Mouse (Mus musculus) fibroblast of lung, adult 2 months (primary cell): Measurements from ENCODE around the gene Megf8.

Source experiments
- DNase-seq: peaks from one replicate; pipeline ENCODE4 v3.0.0-alpha.2; 2011; ENCODE audit warnings: low read depth

Gene Megf8

DNA sequence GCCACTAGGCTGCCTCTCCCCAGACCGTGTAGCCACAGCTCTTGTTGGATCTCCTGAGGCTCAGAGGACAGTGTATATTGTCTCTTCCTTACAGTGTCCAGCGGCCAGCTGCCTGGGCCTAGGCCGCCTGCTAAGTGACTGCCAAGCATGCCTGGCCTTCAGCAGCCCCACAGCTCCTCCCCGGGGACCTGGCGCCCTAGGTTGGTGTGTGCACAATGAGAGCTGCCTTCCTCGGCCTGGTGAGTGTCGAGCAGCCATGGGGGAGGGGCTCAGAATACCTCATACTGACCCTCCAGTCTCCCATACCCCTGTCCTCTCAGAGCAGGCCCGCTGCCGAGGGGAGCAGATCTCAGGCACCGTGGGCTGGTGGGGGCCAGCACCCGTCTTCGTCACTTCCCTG, 17.5 kb downstream of the Megf8 start:
- DNase-seq, result no peak

DNA sequence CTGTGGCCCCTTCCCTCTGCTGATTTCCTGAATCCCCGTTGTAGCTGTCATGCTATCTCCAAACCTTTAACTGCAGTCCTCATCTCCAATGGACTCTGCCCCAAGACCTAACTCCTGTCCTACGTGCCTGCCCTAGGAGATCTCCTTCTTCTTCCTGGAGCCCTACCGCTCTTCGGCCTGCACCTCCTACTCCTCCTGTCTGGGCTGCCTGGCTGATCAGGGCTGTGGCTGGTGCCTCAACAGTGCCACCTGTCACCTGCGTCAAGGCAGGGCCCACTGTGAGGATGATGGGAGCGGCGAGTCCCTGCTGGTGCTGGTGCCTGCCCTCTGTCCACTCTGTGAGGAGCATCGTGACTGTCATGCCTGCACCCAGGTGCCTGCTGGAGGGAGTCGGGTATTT, 22.4 kb downstream of the Megf8 start:
- no peak for DNase-seq

GRCm38 (mm10) chr7:25341000-25341784, 24.2 kb downstream of the Megf8 start:
- DNase-seq, result no peak

- no peak for DNase-seq
Observed at GRCm38 (mm10) chr7:25348861-25349260, 31.9 kb downstream of the Megf8 start.

DNA sequence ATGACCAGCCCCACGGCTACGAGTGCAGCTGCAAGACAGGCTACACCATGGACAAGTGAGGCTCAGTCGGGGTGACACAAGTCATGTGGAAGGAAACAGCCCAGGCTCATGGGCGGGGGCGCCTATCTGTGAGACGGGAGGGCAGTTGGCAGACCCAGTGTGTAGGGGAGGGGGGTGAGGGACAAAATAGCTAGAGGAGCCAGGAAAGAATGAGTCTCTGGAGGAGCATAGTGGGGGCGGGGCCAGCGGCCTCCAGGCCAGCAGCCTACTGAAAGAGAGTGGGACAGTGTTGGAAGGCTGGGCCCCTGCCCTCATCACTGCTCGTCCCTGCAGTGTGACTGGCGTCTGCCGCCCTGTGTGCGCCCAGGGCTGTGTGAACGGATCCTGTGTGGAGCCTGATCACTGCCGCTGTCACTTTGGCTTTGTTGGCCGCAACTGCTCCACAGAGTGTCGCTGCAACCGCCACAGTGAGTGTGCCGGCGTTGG, 41.8 kb downstream of the Megf8 start:
- no peak for DNase-seq

GRCm38 (mm10) chr7:25363151-25363550, 46.2 kb downstream of the Megf8 start:
- no peak for DNase-seq

DNA sequence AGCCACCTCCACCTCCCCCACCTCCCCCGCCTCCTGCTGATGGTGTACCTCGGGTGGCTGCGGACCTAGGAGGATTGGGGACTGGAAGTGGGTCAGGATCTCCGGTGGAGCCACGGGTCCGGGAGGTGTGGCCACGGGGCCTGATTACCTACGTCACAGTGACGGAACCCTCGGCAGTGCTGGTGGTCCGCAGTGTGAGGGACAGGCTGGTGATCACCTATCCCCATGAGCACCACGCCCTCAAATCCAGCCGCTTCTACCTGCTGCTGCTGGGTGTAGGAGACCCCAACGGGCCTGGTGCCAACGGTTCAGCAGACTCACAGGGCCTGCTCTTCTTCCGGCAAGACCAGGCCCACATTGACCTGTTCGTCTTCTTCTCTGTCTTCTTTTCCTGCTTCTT, 46.7 kb downstream of the Megf8 start:
- DNase-seq, result no peak

GRCm38 (mm10) chr7:25365937-25366625, 49.1 kb downstream of the Megf8 start:
- no peak for DNase-seq

- DNase-seq, result no peak
Observed at GRCm38 (mm10) chr7:25367632-25368293, 50.8 kb downstream of the Megf8 start.

- DNase-seq, result no peak
Observed at GRCm38 (mm10) chr7:25368333-25368732, 51.4 kb downstream of the Megf8 start.

DNA sequence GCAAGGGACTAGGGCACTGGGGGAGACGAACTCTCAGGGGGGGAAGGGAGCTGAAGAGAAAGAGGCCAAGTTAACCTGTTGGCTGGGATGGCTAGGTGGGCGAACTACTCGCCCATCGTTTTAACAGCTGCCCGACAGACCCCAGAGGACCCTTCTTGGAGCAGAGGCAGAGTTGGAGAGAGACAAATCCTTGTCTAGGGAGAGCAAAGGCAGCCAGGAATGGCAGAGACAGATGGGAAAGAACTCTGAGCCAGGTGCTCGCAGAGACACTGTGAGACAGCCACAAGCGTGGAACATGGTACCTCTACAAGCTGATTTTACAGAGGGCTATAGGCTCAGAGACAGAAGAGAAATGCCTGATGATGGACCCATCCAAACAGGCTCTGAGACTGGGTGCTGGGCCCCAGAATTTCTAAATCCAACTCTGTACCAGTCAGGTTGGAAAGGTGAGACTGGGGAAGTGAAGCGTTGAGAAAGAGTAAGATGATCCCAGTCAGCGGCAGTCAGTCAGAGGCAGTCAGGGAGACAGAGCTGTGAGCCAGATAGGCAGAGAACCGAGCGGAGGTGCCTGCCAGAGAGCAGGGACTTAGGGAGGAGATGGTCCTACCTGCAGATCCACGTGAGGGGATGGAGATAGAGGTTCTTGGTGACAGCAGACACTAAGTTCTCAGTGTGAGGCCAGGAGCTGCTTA, 52.2 kb downstream of the Megf8 start, which contains the start of gene Cnfn:
Cnfn (minus strand) TSS at position 667 of the 692 bp plus-strand sequence.
- no peak for DNase-seq

DNA sequence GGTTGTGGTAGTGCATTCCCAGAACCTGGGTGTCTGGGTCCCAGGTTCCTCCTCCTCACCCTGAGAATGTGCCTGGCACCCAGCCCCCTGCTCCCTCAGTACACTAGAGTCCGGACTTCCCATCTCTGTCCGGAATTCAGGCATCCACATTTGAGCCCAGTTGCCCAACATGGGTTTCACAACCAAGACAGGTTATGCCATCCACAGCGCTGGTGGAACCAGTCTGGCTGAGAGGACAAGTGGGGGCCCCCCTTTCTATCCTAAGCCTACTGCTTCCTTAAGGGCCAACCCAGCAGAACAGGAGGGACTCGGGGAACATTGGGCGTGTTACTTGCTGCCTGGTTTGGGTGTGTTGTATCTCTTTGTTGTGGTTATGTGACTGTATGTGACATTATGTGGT, 55.5 kb downstream of the Megf8 start:
- no peak for DNase-seq

DNA sequence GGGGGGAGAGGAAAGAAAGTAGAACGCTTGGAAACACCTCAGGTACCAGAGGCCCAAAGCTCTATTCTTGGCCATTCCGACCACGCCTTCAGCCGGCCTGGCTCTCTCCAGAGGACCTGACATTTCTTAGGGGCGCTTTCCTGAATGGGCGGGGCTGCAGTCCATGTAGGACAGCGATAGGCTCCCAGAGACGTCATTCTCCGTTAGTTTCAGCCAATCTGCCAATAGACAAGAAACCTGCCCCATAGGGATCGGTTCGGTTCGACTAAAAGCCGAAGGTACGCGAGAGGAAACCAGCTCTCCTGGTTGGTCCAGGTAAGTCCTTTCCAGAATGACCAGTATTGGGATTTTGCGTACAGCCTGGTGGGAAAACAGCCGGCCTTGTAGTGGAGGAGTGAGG, 59.6 kb downstream of the Megf8 start:
- DNase-seq, result peak; percentile 89

DNA sequence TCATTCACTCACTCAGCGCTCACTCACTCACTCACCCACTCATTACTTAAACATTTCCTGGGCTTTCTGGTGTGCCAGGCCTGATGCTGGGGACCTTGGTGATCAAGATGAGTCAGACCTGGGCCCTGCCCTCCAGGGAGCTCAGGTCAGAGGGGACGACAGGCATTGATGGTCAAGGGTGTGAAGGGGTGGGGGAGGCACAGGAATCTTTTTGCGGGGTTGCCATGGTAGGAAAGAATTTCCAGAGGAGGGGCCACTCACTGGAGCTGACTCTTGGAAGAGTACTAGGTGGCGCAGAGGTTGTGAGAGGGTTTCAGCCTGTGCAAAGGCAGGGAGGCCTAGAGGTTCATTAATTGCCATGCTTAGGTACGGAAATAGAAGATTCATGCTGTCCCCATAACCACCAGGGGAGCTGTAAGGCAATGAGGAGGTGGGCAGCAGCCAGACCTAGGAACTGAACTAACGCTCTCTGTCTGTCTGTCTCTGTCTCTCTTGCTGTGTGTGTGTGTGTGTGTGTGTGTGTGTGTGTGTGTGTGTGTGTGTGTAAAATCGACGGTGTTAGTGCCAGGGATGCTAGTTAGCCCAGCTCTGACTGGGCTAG, 60.2 kb downstream of the Megf8 start:
- no peak for DNase-seq

DNA sequence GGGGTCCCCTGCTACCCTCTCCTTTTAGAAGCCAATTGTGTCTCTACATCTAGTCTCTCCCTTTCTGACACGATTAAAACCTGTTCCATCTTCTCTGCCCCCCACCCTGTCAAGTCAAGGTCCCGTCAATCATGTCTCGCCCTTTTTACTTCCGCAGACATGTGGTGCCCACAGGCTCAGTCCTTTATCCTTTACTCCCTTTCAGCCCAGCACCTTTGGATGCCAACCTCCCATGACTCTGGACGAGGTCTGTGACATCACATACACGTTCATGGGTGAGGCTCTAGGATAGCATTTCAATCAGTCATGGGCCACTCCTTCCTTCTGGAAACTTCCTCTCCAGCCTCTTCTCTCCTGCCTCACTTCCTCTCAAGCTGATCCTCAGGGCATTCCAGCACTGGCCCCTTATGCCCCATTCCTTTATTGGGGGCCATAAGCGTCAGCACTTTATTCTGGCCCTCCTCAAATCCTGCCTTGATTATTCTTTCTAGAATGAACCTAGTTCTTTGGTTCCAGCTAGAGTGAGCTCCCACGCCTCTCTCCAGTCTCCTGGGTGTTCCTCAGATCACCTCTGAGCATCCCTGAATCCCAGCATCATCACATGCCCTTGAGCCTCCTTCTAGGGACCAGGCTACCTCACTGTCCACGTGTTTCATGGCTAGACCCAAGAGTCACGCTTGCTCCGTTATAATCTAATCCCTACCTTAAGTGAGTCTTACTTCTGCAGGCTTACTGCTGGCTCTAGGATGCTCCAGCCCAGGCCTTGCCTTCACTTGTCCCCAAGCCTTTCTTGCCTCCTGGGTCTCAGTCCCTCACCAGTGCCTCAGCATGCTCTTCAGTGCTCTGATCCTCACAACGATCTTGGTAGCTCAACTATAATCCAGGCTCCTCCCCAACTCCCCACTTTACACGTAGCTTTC, 61.5 kb downstream of the Megf8 start:
- DNase-seq, result no peak

GRCm38 (mm10) chr7:25379551-25380351, 62.8 kb downstream of the Megf8 start:
- DNase-seq, result no peak

DNA sequence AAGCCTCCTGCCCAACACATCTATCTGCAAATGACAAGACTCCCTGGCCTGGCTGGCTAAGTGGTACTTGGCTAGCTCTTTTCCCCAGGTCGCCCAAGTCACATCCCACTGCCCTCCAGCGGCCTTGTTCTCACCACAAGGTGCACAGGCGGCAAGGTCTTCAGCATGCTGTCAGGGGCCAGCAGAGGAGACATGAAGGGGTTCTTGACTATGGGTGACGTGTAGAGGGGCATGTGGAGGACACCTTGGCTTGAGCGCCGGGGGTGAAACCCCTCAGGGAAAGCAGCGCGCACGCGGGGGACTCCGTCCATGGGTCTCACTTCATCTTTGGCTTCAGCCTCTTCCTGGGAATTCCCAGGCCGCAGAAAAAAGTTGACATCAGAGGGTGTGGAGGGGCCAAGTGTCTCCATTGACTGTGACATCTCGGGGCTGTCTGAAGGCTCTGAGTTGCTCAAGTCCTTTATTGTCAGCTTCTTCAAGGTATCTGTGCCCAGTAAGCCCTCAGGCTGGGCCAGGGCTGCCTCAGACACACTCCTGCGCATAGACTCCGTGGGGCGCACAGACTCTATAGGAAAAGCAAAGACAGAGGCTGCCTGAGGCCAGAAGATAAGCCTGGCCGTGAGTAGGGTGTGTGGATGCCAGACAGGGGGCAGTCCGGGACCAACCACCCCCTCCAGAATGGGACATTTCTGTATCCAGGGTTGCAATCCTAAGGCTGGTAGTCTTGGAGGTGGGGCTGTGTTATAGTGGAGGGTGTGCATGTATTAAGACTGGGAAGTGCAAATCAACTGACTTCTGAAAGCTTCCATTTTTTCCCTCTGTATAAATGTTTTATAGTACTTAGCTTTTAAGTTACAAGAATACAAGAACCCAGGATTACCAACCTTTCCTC, 63.7 kb downstream of the Megf8 start:
- no peak for DNase-seq

- DNase-seq, result no peak
Observed at GRCm38 (mm10) chr7:25381284-25381680, 64.3 kb downstream of the Megf8 start.

GRCm38 (mm10) chr7:25382541-25382940, 65.6 kb downstream of the Megf8 start:
- no peak for DNase-seq
